Mouse (Mus musculus) heart, postnatal 25 days (tissue): ENCODE results near the gene Sar1b. TPM values are rescaled to one million over a fixed set of nuclear protein-coding genes. Genes with fewer than 3 reads are reported as not detected.

Experiments used
- DNase-seq: peaks from one replicate; pipeline ENCODE4 v3.0.0; 2022; ENCODE audit warnings: low spot score
- intact Hi-C: fragments of 180-260 bp; cut with DNase I; formaldehyde crosslinking; loops from one replicate; pipeline ENCODE4 v1.15.1; 2025
- total RNA-seq, 2 experiments: library from RNA; stranded (reverse); gene quantifications; 2 replicates each; pipeline ENCODE4 v1.2.3; 2021

The Sar1b gene
- total RNA-seq, 2 experiments from 2014 or later = 128 to 129 TPM

- intact Hi-C loops = loop anchor here (5.0 kb wide), 1 partner anchor 399 kb away; no protein-coding TSS in a partner anchor
- DNase-seq = no peak
Measured at GRCm38 (mm10) chr11:51823271-51823670, 59.8 kb downstream of the Sar1b start.

- no peak for DNase-seq
- intact Hi-C loops = loop anchor here (5.0 kb wide), 1 partner anchor 398 kb away; no protein-coding TSS in a partner anchor
Measured at GRCm38 (mm10) chr11:51823963-51824753, 60.7 kb downstream of the Sar1b start.

- no peak for DNase-seq
- intact Hi-C loops = loop anchor here (5.0 kb wide), 1 partner anchor 397 kb away; no protein-coding TSS in a partner anchor
Measured at GRCm38 (mm10) chr11:51824867-51825424, 61.5 kb downstream of the Sar1b start.

GRCm38 (mm10) chr11:51831962-51832909, 68.7 kb downstream of the Sar1b start:
- intact Hi-C loops = no loop called here
- DNase-seq = no peak

- intact Hi-C loops = no loop called here
- no peak for DNase-seq
Measured at GRCm38 (mm10) chr11:51832992-51833391, 69.5 kb downstream of the Sar1b start.

- intact Hi-C loops = no loop called here
- no peak for DNase-seq
Measured at GRCm38 (mm10) chr11:51833393-51834066, 70.0 kb downstream of the Sar1b start.

- intact Hi-C loops = no loop called here
Measured at GRCm38 (mm10) chr11:51834067-51834411, 70.6 kb downstream of the Sar1b start.

GRCm38 (mm10) chr11:51835598-51835997, 72.1 kb downstream of the Sar1b start:
- intact Hi-C loops = no loop called here
- DNase-seq = no peak

More at GRCm38 (mm10) chr11:51834067-51834411, 70.6 kb downstream of the Sar1b start:
- no peak for DNase-seq

GRCm38 (mm10) chr11:51836506-51836905, 73.0 kb downstream of the Sar1b start:
- intact Hi-C loops = no loop called here
- DNase-seq = no peak

GRCm38 (mm10) chr11:51837164-51838153, 74.0 kb downstream of the Sar1b start:
- DNase-seq = no peak
- intact Hi-C loops = no loop called here

GRCm38 (mm10) chr11:51839106-51839505, 75.6 kb downstream of the Sar1b start:
- DNase-seq = no peak
- intact Hi-C loops = no loop called here

- intact Hi-C loops = no loop called here
- DNase-seq = no peak
Measured at GRCm38 (mm10) chr11:51839973-51840372, 76.5 kb downstream of the Sar1b start.

- DNase-seq = no peak
- intact Hi-C loops = no loop called here
Measured at GRCm38 (mm10) chr11:51840657-51841056, 77.2 kb downstream of the Sar1b start.

- intact Hi-C loops = no loop called here
- DNase-seq = no peak
Measured at GRCm38 (mm10) chr11:51841149-51841548, 77.7 kb downstream of the Sar1b start.

Other genes with a start within 250 kb of the Sar1b start
- 10 to 100 TPM; 10.6 to 11.2 TPM for gene Phykpl, start 178.9 kb upstream of the Sar1b start, total RNA-seq
- 100 to 1,000 TPM; 134 to 142 TPM for gene Hnrnpab, start 156.8 kb upstream of the Sar1b start, total RNA-seq
- 10 to 100 TPM; 17.6 to 17.9 TPM for gene Nhp2, start 144.0 kb upstream of the Sar1b start, total RNA-seq
- gene Rmnd5b, start 127.8 kb upstream of the Sar1b start, total RNA-seq = 10 to 100 TPM; 14.1 to 17.2 TPM
- 10 to 100 TPM; 11.6 to 16.1 TPM for gene N4bp3, start 112.8 kb upstream of the Sar1b start, total RNA-seq
- under 1 TPM; 0.50 to 0.68 TPM for gene D930048N14Rik, start 112.7 kb upstream of the Sar1b start, total RNA-seq
- 10 to 100 TPM; 35.1 to 36.7 TPM for gene 0610009B22Rik, start 74.8 kb upstream of the Sar1b start, total RNA-seq
- gene Sec24a, start 53 bp upstream of the Sar1b start, total RNA-seq = 10 to 100 TPM; 16.3 to 16.7 TPM
- gene Jade2, start 94.0 kb downstream of the Sar1b start, total RNA-seq = 1 to 10 TPM; 6.5 to 8.8 TPM
- gene Cdkn2aipnl, start 204.0 kb downstream of the Sar1b start, total RNA-seq = 10 to 100 TPM in 1 of 2 experiments, 1 to 10 TPM in 1; 8.8 to 10.5 TPM
- gene Ube2b, start 237.1 kb downstream of the Sar1b start, total RNA-seq = 100 to 1,000 TPM; 256 to 295 TPM
- gene Cdkl3, start 240.5 kb downstream of the Sar1b start, total RNA-seq = 1 to 10 TPM; 3.8 to 4.1 TPM